Mouse (Mus musculus) NIH3T3 (cell line): Measurements from ENCODE around the gene AC124502.3.
"Not testable (repeated sequence)": the region's sequence is repeated elsewhere in the genome, so short reads cannot be mapped to it uniquely, and the experiment has no call there.

Source experiments
- DNase-seq: peaks from one replicate; pipeline ENCODE4 v3.0.0-alpha.2; 2012; ENCODE audit warnings: low read depth

AC124502.3 gene

GRCm38 (mm10) chr19:5083961-5084833, 45.5 kb downstream of the AC124502.3 start:
- no peak for DNase-seq

GRCm38 (mm10) chr19:5084834-5085144, 46.1 kb downstream of the AC124502.3 start:
- DNase-seq: no peak

GRCm38 (mm10) chr19:5085145-5085863, 46.6 kb downstream of the AC124502.3 start, which contains the start of gene Tmem151a:
TSS of gene Tmem151a (minus strand) at chr19:5085531.
- no peak for DNase-seq

- DNase-seq: not testable (repeated sequence)
Observed at GRCm38 (mm10) chr19:5086533-5086932, 47.8 kb downstream of the AC124502.3 start.

- DNase-seq: peak; percentile 99
Observed at GRCm38 (mm10) chr19:5087884-5088728, 49.4 kb downstream of the AC124502.3 start, which contains the start of gene Yif1a. TSS of gene Yif1a (plus strand) at chr19:5088538.

- DNase-seq: no peak
Observed at GRCm38 (mm10) chr19:5089324-5089723, 50.6 kb downstream of the AC124502.3 start.

GRCm38 (mm10) chr19:5092083-5092482, 53.4 kb downstream of the AC124502.3 start:
- DNase-seq: no peak

GRCm38 (mm10) chr19:5093481-5094242, 55.0 kb downstream of the AC124502.3 start:
- no peak for DNase-seq

- DNase-seq: peak; percentile 95
Observed at GRCm38 (mm10) chr19:5094243-5094632, 55.5 kb downstream of the AC124502.3 start.

- DNase-seq: peak; percentile 22
Observed at GRCm38 (mm10) chr19:5094746-5095417, 56.2 kb downstream of the AC124502.3 start.

GRCm38 (mm10) chr19:5095887-5096474, 57.3 kb downstream of the AC124502.3 start:
- DNase-seq: no peak

- DNase-seq: peak; percentile 18
Observed at GRCm38 (mm10) chr19:5097521-5098362, 59.1 kb downstream of the AC124502.3 start.

GRCm38 (mm10) chr19:5098363-5099143, 59.9 kb downstream of the AC124502.3 start, which contains the start of gene Cnih2:
TSS of gene Cnih2 (minus strand) at chr19:5098521.
- DNase-seq: peak; percentile 85
